Mouse (Mus musculus): ENCODE results near the gene Tec. TPM values are rescaled to one million over a fixed set of nuclear protein-coding genes. Genes with fewer than 3 reads are reported as not detected.

The Tec gene
- total RNA-seq, 2 experiments from 2014 or later: 3.0 to 3.7 TPM

DNA sequence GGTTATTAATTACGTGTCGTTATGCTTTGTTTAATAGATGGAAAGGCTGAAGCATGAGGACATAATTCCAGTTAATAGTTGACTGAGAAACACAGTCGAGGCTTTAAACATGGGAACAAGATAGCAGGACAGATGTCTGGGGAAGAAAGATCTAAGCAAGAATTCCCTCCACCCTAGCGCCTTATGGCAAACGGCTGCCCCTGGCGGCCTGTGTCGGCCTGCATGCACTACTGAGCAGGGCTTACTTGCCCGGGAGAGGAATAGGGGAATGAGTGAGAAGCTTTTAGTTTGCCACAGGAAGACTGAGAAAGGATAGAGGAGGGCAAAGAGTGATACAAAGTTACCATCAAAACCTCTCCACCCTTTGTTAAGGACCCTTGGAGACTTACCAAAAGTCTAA, 7.4 kb downstream of the Tec start:
- intact Hi-C loops (cut with DNase I): no loop called here
- DNase-seq (ENCODE audit: low spot score in 2 of 2): no peak

DNA sequence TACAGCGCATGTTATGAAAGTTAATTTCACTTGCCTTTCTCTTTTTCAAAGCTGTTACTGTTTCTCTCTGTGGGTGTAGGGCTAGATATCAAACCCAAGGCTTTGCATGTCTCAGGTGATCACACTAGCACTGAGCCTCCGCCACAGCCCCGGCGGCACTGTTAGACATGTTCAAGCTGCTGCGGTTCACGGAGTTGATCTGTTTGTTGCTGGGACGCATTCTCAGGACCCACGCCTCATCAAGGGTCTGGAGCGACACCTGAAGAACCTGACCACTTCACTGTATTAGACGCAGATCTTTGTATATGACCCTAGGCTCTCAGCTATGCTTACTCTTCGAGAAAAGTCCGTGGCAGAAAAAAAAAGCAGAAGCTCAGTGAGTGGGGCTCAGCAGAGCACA, 10.0 kb downstream of the Tec start:
- DNase-seq (ENCODE audit: low spot score in 2 of 2): no peak
- intact Hi-C loops (cut with DNase I): no loop called here

DNA sequence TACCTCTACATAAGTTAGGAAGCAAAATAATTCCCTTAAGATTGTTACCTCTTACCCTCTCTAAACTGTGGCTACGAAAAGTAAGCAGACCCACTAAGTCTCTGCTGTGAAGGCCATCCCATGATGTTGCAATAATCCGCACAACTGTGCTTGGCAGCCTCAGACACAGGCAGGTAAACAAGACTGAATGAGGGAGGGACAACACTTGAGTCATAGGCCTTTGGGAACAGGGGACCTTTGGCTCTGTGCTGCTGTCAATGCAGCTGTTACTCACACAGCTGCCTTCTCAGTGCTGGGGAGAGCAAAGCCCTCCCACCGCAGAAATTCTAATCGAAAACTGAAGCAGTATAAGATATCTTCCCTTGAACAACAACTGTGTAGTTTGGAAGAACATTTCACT, 10.5 kb downstream of the Tec start:
- no peak for DNase-seq (ENCODE audit: low spot score in 2 of 2)
- intact Hi-C loops (cut with DNase I): no loop called here

DNA sequence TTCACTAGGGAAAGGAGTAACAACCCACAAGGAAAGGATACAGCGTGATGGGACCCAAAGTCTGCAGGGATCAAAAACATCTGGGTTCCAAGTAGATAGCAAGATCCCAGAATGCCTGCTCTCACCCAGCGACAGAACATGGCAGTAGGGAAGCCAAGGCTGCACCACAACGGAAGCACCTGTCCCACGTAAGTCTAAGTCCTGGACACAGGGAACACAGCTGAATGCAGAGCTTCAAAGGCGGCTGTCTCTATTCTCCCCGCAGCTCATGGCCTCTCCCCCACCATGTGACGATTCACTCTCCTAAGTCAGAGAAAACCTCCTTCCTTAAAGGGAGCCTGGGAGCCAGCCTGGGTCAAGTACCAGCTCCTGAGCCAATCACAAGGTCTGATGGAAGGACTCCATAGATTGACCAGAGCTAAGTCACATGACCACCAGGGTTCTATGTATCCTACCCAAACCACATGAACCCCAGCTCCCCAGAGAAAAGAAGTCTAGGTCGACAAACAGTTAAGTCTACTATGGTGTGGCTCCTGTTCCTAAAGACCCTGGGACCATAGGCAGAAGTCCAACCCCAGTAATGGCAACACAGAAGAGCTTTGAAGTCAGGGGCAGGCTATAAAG, 11.9 kb downstream of the Tec start:
- intact Hi-C loops (cut with DNase I): no loop called here
- no peak for DNase-seq (ENCODE audit: low spot score in 2 of 2)

DNA sequence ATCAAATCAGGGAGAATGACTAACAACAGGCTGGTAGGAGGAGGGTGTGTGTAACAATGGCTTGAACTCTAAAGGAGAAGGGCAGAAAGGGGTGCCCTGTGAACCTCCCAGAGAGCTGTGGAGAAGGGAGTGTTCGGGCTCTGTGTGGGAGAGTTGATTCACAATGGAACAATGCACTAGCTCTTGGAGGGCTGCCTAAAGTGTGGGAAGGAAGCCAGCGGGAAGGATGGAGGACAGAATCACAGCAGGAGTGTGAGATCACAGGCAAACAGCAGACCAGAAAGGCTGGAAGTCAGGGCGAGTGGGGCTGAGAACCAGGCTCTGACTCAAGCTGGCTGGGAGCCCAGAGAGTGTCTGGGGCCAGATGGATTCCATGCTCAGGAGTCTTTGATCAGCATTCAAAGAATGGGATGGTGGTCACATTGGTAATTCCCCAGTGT, 12.6 kb downstream of the Tec start:
- peak; percentile 60 to 88 for DNase-seq (ENCODE audit: low spot score in 2 of 2)
- intact Hi-C loops (cut with DNase I): no loop called here

DNA sequence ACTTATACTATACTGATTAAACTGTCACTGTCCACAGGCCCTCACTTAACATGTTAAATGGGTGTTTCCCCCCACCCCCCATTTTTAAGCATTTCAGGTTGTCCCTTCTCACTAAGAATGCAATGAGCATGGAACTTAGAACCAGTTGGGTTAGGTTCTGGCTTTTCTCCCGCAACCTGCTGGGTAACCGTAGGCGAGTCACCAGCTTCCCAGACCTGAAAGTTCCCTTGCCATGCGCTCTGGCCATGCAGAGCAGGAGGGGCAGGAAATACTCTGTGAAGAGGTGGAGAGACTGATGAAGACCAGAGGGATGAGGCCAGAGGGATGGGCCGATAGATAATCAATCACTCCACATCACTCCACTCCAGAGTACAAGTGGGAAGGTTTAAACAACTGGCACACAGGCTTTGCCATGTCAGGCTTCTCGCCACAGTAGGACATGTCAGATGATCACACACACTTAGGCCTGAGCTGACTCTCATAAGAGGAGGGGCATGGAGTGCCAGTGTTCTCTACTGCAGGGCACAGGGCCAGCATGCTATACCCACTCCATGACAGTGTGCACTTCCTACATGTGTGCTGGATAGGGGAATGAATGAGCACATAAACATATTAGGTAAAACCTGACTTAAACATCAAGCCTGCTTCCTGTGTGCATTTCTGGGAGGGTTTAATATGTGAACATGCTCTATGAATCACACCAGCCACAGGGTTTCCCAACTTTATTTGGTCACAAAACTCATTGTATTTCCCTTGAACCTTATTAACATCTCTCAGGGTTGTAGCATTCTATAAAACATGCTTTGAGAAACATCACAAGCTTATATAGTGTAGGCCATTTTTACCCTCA, 13.9 kb downstream of the Tec start:
- intact Hi-C loops (cut with DNase I): no loop called here
- DNase-seq (ENCODE audit: low spot score in 2 of 2): no peak

DNA sequence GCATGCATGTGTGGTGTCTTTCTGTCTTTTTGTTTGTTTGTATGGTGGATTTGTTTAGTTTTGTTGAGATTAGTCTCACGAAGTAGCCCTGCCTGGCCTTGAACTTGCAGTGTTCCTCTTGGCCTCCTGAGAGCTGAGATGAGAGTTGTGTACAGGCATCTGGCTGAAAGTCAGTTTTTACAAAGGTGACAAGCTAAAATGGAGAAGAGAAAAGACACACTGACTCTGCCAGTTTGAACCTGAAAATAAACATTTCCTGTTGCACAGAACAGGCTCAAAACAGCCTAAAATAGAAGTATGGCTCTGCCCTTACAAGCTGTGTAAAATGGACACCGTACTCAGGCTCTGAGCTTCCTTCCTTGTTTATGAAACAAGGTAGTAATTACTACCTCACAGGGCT, 14.9 kb downstream of the Tec start:
- DNase-seq (ENCODE audit: low spot score in 2 of 2): no peak
- intact Hi-C loops (cut with DNase I): no loop called here

DNA sequence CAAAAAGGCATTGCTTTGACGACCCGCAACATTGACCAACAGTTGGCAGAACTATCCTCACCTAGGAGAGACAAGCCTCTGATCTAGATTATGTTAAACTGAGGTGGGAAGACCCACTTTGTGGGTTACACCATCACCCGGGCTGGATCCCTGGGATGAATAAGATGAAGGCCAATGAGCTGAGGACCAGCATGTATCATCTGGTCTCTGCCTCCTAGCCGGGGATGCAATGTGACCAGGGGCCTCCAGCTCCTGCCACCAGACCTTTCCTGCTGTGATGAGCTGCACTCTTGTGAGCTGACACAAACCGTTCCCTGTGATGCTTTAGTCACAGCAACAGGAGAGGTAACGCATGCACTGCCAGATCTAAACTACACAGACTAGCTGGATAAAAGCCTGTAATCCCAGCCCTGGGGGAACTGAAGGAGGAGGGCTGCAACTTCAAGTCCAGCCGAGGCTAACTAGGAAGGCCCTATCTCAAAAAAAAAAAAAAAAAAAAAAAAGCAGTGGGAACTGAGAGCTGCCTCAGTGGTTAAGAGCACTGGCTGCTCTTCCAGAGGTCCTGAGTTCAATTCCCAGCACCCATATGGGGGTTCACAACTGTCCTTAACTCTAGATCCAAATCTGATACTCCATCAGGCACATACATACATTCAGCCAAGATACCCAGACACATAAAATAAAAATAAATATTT, 15.8 kb downstream of the Tec start:
- intact Hi-C loops (cut with DNase I): no loop called here
- no peak for DNase-seq (ENCODE audit: low spot score in 2 of 2)

DNA sequence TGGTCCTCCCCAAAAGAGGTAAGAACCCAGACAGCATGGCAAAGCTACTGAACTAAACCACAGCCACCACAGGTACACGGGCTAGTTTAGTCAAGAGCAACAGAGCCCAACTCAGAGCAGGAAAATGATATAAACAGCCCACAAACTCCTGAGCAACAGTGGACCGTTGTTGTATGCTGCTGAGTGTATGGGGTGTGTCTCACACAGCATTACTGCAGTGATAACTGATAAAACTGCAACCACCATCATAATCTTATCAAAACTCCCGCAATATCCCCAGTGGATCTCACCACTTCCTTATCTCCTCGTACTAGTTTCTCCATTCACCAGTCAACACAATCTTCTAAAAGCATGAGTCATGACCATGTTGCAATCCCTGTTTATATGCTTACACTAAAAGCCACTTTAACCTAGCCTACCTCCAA, 16.6 kb downstream of the Tec start:
- DNase-seq (ENCODE audit: low spot score in 2 of 2): no peak
- intact Hi-C loops (cut with DNase I): no loop called here

DNA sequence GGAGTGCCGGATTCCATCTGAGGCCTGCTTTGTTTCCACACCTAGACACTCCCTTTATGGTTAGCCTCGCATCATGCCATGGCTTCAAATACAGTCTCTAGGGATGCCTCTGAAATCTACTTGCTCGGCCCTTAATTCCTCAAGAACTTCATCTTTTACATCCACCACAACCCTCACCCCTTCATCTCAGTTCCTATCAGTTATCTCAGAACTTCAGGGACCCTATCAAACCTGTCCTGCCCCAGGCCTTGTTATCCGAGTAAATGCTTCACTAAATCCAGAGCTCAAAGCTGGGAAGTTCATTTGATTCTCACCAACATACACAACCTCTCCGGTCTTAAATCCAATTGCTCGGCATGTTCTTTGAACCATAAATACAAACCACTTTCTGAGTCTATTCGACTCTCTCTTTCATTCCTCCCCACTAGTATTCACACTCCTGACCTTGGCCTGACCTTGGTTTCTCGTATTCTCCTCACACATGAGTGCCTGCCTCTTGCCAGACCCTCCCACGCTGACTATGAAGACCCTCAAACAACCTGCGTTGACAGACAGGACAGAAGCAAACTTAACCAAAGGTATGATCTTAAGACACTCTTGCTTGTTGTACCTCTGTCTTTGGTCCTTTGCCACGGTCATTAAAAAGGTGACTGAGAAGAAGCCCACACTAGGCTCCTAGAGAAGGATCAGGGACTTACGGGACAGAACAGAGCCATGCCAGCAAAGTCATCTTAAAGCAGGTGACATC, 17.2 kb downstream of the Tec start:
- intact Hi-C loops (cut with DNase I): no loop called here
- DNase-seq (ENCODE audit: low spot score in 2 of 2): no peak

DNA sequence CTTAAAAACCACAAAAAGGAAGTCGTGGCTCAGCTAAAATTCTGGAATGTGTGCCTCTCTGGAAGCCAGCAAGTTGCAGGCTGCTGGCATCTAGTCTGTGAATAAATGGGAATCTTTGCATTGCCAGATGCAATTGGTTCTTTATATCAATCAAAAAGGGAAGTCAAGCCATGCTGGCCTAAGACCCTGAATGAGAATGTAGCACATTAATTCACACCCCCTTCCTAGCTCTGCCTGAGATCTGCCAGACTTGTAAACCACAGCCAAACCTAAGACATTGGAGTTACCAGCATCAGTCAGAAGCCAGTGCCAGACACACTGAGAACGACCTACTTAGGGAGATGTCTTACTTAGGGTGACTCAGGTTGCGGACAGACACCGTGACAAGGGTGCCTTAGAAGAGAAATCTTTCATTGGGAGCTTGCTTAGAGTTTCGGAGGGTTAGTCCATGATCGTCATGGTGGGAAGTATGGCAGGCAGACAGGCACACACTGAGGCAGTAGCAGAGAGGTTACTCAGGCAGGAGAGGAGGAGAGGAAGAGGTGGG, 19.3 kb downstream of the Tec start:
- no peak for DNase-seq (ENCODE audit: low spot score in 2 of 2)
- intact Hi-C loops (cut with DNase I): no loop called here

DNA sequence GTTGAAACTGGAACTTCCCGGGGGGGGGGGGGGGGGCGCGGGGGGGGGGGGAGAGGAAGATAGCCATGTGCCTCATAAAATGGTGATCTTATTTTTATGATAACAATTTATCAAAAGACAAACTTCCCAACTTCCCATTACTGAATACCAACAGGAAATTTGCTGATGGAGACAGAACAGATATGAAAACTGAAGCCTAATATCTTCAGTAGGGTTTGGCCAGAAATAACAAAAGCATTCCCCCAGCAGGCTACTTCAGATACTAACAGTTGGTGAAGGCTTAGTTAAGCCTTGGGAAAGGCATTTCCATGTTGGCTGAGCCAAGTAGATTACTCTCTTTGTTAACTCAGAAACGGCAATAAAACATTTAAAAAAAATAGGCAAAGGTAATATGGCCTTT, 21.6 kb downstream of the Tec start:
- DNase-seq (ENCODE audit: low spot score in 2 of 2): no peak

DNA sequence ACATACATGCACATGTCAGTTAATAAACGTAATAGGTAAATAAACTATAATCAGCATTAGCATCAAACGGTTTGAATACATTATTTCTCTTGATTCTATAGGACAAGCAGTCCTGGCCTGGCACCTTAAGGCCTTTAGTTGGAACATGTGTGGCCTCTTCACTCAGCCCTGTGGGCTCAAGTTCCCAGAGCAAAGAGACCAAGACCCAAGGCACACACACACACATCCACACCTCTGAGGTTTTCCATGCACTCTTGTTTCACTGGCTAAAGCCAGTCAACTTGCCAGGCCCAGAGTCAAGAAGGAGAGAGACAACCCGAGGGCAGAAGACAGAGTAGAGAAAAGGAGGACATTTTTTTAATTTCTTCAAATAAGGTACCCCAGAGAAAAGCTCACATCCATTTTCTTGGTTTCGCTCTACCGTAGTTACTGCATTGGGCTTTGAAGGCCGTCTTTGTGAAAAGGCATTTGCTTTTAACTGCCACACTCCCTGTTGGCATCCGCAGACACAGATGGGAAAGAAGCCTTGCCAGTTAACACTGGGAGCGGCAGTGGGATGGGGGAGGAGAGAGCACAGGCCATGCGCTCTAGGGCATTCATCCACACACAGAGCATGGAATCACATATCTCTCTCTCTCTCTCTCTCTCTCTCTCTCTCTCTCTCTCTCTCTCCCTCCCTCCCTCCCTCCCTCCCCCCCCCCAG, 22.2 kb downstream of the Tec start:
- peak in 1 of 2 experiments; percentile 33 for DNase-seq (ENCODE audit: low spot score in 2 of 2)
- intact Hi-C loops (cut with DNase I): no loop called here

More for the DNA sequence above, 21.6 kb downstream of the Tec start:
- intact Hi-C loops (cut with DNase I): no loop called here

DNA sequence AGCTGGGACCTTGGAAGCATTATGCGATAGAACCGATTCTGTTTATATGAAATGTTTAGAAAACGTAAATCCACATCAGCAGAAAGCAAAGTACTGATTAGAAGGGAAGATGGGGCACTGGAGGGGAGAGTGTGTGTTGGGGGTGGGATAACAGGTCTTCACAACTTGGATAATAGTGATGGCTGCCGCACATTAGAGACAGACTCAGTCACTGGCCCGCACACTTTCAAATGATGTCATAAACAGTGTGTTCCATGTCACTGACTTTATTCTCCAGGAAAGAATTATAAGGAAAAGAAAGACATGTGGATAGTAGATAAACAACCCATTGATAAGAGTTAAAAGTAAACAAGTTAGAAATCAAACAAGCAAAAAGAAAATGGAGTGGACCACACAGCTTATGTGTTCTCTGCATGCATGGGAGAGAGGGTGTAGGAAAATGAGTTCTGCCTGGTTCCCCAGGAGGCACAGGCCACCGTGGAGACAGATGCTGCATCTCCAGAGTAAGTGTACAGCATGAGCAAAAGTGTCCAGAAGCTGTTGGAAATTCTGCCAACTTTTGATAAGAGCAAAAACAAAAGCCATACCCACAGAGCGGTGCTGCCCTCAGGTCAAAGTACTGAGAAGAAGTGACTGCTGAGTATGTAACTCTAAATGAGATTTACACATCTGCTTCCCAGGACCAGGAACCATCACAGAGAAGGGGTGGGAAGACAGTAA, 23.3 kb downstream of the Tec start:
- intact Hi-C loops (cut with DNase I): no loop called here
- DNase-seq (ENCODE audit: low spot score in 2 of 2): no peak

DNA sequence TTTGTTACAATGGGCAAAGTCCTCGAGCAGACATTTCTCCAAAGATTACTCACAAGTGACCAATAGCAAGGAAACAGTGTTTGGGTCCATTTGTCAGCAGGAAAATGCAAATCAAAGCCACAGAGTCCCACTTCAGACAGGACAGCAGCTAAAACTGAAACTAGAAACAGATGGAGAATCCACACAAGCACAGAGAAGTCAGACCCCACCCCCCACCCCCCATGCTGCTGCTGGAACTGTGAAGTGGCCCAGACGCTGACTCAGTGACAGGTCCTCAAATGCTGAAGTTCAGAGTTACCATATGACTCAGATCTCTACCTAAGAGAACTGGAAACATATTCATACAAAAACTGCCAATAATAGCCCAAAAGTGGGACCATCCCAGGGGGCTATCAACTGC, 24.0 kb downstream of the Tec start:
- intact Hi-C loops (cut with DNase I): no loop called here
- DNase-seq (ENCODE audit: low spot score in 2 of 2): no peak

DNA sequence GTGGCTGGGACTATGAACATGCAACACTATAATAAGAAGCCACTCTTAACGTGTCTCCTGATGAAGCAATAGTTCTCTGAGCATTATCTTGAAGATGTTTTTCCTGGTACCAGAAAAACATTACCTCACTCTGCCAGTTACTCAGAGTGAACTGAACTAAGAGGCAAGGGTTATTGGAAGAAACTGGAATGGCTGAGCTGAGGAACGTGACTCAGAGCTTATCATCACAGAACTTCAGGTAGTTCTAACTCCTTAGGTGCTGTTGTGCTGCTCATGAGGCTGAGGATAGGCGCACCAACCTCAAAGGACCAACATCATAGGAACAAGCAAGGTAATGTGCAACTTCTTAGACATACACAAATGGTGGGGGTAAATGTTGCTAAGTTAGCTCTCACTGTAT, 28.6 kb downstream of the Tec start:
- DNase-seq (ENCODE audit: low spot score in 2 of 2): no peak
- intact Hi-C loops (cut with DNase I): no loop called here

DNA sequence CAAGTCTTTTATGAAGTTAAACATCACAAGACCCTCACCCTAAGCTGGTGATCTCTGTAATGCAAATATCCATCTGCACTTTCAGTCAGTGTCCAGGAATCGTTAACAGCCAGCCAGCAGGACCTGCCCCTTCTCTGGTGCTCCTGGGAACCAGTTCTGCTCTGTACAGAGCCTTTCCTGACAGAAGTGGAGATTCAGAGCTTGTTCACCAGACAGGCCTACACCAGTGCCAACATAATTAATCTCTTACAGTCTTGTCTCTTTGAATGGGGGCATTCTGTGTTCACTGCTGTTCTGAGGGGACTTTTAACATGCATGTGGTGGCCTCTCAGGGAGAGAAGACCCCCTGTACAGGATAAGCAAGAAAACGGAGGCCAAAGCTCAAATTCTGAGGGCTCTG, 29.3 kb downstream of the Tec start:
- DNase-seq (ENCODE audit: low spot score in 2 of 2): no peak
- intact Hi-C loops (cut with DNase I): no loop called here

DNA sequence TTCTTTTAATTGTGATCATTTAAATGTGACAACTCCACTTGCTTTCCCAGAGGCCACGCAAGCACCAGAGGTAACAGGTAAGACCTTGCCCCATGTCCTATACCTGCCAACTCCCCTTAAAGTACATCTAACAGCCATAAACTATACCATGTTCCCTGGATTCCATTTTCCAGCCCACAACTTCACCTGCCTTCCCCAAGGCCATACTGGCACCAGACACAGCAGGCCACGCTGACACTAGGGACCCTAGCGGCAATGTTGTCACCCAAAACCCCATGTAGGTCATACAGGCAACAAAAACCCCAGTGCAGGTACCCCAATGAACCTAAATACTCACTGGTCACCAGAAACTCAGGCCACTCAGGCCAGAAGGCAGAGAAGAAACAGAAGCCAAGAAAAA, 32.6 kb downstream of the Tec start:
- no peak for DNase-seq (ENCODE audit: low spot score in 2 of 2)
- intact Hi-C loops (cut with DNase I): no loop called here
